In the genomic region with DNA sequence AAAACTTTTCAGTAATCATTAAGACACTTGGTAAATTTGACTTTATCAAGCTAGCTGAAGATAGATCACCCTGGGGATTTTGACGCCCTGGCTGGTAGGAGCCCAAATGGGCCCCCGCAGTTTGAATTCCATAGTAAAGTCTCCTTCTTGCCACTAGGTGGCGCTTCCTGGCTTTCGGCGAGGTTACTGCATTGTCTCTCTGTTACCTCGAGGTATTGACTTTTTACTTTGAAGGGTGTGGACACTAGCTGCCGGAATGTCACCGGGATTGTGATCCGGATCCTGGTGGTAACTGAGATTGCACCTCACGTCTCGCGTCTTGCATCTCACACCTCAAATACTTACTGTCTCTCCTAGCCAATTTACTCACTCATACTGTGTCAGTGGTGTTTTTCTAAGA, we compare ENCODE assay signal across 9 mouse cellular contexts. TPM values are rescaled to one million over a fixed set of nuclear protein-coding genes. Genes with fewer than 3 reads are reported as not detected.
DNase-seq lines count a peak whose midpoint lies in the region; ATAC-seq and TF ChIP-seq lines count a peak whose summit lies in the region.
"Had no signal": no experiment of that assay in that cellular context is flagged by ENCODE, and none has a peak within 500 bp of the region (broad histone marks: within the 10 kb centered on the region; RNA-seq: fewer than 3 reads in every experiment).

No protein-coding gene starts in this region.

- H3K4me1 ChIP-seq in CH12.LX (ENCODE audit: control insufficient read depth in 1 of 2, insufficient read depth in 2 of 2), result peaks cover 0 to 2% of the 10 kb centered on the region in 2 experiments; a peak in 1 of 4 replicates
- no peaks in the 10 kb centered on the region for H3K4me1 ChIP-seq in hindbrain, embryonic 14.5 days (replicated peaks; ENCODE audit: control insufficient read depth, insufficient read depth, low read length)
- peaks cover 3% of the 10 kb centered on the region; the same call in 1 of the 2 replicates for H3K4me1 ChIP-seq in liver, adult 2 months (ENCODE audit: control insufficient read depth, insufficient read depth, low read length)
- H3K4me1 ChIP-seq in midbrain, embryonic 16.5 days (ENCODE audit: control insufficient read depth, insufficient read depth, low read length), result no peaks in the 10 kb centered on the region

- no peak overlapping the region for H3K27ac ChIP-seq in CH12.LX (ENCODE audit: insufficient read depth, low read depth)
- H3K27ac ChIP-seq in hindbrain, embryonic 14.5 days, result no peak overlapping the region
- H3K27ac ChIP-seq in liver, adult 2 months (replicated peaks; ENCODE audit: insufficient read depth, low read depth, low read length), result no peak overlapping the region
- no peak overlapping the region for H3K27ac ChIP-seq in midbrain, embryonic 16.5 days (ENCODE audit: low read length)

- TF ChIP-seq RAD21 in CH12.LX (IDR thresholded peaks at IDR 0.05; ENCODE audit: low read depth, low read length), result peak; percentile 61

- no peaks in the 10 kb centered on the region for H3K79me2 ChIP-seq in CH12.LX (replicated peaks; ENCODE audit: control insufficient read depth, extremely low read depth, insufficient read depth, poor library complexity, severe bottlenecking)
- no peaks in the 10 kb centered on the region for H3K79me2 ChIP-seq in liver, adult 2 months (ENCODE audit: control insufficient read depth, insufficient read depth, low read length)

- no peak overlapping the region for H3K9ac ChIP-seq in CH12.LX (ENCODE audit: insufficient read depth, low read depth)
- H3K9ac ChIP-seq in hindbrain, embryonic 14.5 days, result no peak overlapping the region
- no peak overlapping the region for H3K9ac ChIP-seq in liver, adult 2 months (ENCODE audit: low read depth, low read length)
- H3K9ac ChIP-seq in midbrain, embryonic 16.5 days (ENCODE audit: low read depth, low read length), result no peak overlapping the region

- in situ Hi-C loops in CH12.LX (cut with MboI; ENCODE audit: low pct_ligation_motif_present, low pct_unique_long_range_greater_than_20kb, low sequenced_read_pairs), result no loop called here

- 9% methylated on average over 12 of the region's 12 CpGs for WGBS in hindbrain, embryonic 14.5 days
- under 1% methylated on average over 12 of the region's 12 CpGs for WGBS in liver, adult 2 months
- 5% methylated on average over 12 of the region's 12 CpGs for WGBS in midbrain, embryonic 16.5 days

- peak; percentile 75 to 83 for TF ChIP-seq CTCF in CH12.LX (conservative IDR thresholded peaks at IDR 0.05 in 1 of 2, IDR thresholded peaks at IDR 0.05 in 1 of 2; ENCODE audit: low read depth in 2 of 2, low read length in 2 of 2)
- peak; percentile 73 for TF ChIP-seq CTCF in liver, adult 2 months (IDR thresholded peaks at IDR 0.05; ENCODE audit: low read depth, low read length)

- DNase-seq in 3134 (ENCODE audit: extremely low read depth, insufficient read length, low spot score) (peak; percentile 30), CH12.LX (ENCODE audit: extremely low read depth) (peak; percentile 68)
- peak; percentile 16 for DNase-seq in cerebellum, adult 11-12 months
- DNase-seq in gastrocnemius, adult 18-20 months (ENCODE audit: low spot score), result peak; percentile 65
- peak; percentile 71 for DNase-seq in hindbrain, embryonic 14.5 days (ENCODE audit: low spot score)
- peak; percentile 51 for DNase-seq in liver, adult 2 months (ENCODE audit: extremely low read depth, low read depth, low spot score)
- peak; percentile 56 for DNase-seq in thymus, postnatal 14 days

- H3K4me3 ChIP-seq in CH12.LX (replicated peaks in 1 of 3; ENCODE audit: low read depth in 2 of 3, low read length in 2 of 3, poor library complexity in 1 of 3), result no peak overlapping the region
- no peak overlapping the region for H3K4me3 ChIP-seq in hindbrain, embryonic 14.5 days (replicated peaks; ENCODE audit: low read length)
- H3K4me3 ChIP-seq in liver, adult 2 months (ENCODE audit: insufficient read depth, low read depth, low read length), result no peak overlapping the region
- no peak overlapping the region for H3K4me3 ChIP-seq in midbrain, embryonic 16.5 days (ENCODE audit: low read depth, low read length)
- H3K4me3 ChIP-seq: erythroblast, embryonic 14.5 days had no signal

- H3K36me3 ChIP-seq in CH12.LX (replicated peaks in 1 of 2; ENCODE audit: control insufficient read depth in 1 of 2, insufficient read depth in 1 of 2, low read length in 1 of 2), result no peaks in the 10 kb centered on the region
- H3K36me3 ChIP-seq in hindbrain, embryonic 14.5 days (replicated peaks; ENCODE audit: control insufficient read depth, insufficient read depth), result no peaks in the 10 kb centered on the region
- H3K36me3 ChIP-seq in liver, adult 2 months (ENCODE audit: control insufficient read depth, insufficient read depth, low read length), result no peaks in the 10 kb centered on the region
- no peaks in the 10 kb centered on the region for H3K36me3 ChIP-seq in midbrain, embryonic 16.5 days (ENCODE audit: control insufficient read depth, insufficient read depth, low read length)

- dilution Hi-C loops in CH12.LX (cut with MboI; ENCODE audit: extremely low pct_ligation_motif_present, extremely low pct_unique_long_range_greater_than_20kb, low sequenced_read_pairs), result no loop called here

- TF ChIP-seq EP300 in CH12.LX (IDR thresholded peaks at IDR 0.05; ENCODE audit: low read length), result no peak

- H3K9me3 ChIP-seq in CH12.LX (replicated peaks; ENCODE audit: low read length), result no peaks in the 10 kb centered on the region
- no peaks in the 10 kb centered on the region for H3K9me3 ChIP-seq in hindbrain, embryonic 14.5 days (ENCODE audit: control insufficient read depth, low read length)
- H3K9me3 ChIP-seq in midbrain, embryonic 16.5 days (replicated peaks; ENCODE audit: control insufficient read depth, low read length, poor library complexity, severe bottlenecking), result no peaks in the 10 kb centered on the region

- peak overlapping the region; percentile 19; the same call in 1 of the 2 replicates for H3K4me2 ChIP-seq in CH12.LX (ENCODE audit: insufficient read depth, low read depth, poor library complexity, severe bottlenecking)
- no peak overlapping the region for H3K4me2 ChIP-seq in hindbrain, embryonic 14.5 days (replicated peaks)
- 0 out of 2 replicates have a peak overlapping the region, but pooled peaks have one; percentile 27 for H3K4me2 ChIP-seq in midbrain, embryonic 16.5 days (ENCODE audit: low read length)

- ATAC-seq in hindbrain, embryonic 14.5 days (ENCODE audit: low FRiP score), result peak; percentile 64; the same call in 1 of the 2 replicates
- ATAC-seq in midbrain, embryonic 16.5 days, result no peak

- H3K27me3 ChIP-seq in CH12.LX (replicated peaks), result no peaks in the 10 kb centered on the region
- H3K27me3 ChIP-seq in hindbrain, embryonic 14.5 days (ENCODE audit: control insufficient read depth, insufficient read depth, low read length), result no peaks in the 10 kb centered on the region
- H3K27me3 ChIP-seq in liver, adult 2 months (ENCODE audit: control insufficient read depth, insufficient read depth, low read length), result no peaks in the 10 kb centered on the region
- no peaks in the 10 kb centered on the region for H3K27me3 ChIP-seq in midbrain, embryonic 16.5 days (ENCODE audit: control insufficient read depth, insufficient read depth, low read depth, low read length)

- no peak for TF ChIP-seq POLR2A in CH12.LX (IDR thresholded peaks at IDR 0.05; ENCODE audit: low read depth, low read length)
- TF ChIP-seq POLR2A in liver, adult 2 months (IDR thresholded peaks at IDR 0.05; ENCODE audit: extremely low read depth, insufficient read depth, low read length), result no peak

TF ChIP-seq in CH12.LX, 34 proteins besides CTCF, POLR2A, EP300 and RAD21 (continues in another document):
- TF ChIP-seq E2F4 (IDR thresholded peaks at IDR 0.05; ENCODE audit: insufficient replicate concordance, low read depth, low read length), result no peak
- no peak for TF ChIP-seq ZKSCAN1 (IDR thresholded peaks at IDR 0.05; ENCODE audit: borderline replicate concordance, low read depth, low read length)
- TF ChIP-seq IRF4 (IDR thresholded peaks at IDR 0.05; ENCODE audit: low read depth, low read length), result no peak
- TF ChIP-seq ELF1 (IDR thresholded peaks at IDR 0.05; ENCODE audit: low read depth, low read length), result no peak
- no peak for TF ChIP-seq ZC3H11A (IDR thresholded peaks at IDR 0.05; ENCODE audit: low read depth, low read length)
- no peak for TF ChIP-seq NRF1 (IDR thresholded peaks at IDR 0.05; ENCODE audit: low read depth, low read length)
- 0 out of 2 replicates have a peak, but pooled peaks have one; percentile 38 for TF ChIP-seq MAX (IDR thresholded peaks at IDR 0.05; ENCODE audit: low read length)
- TF ChIP-seq MAZ (IDR thresholded peaks at IDR 0.05; ENCODE audit: low read depth, low read length), result peak; percentile 46; the same call in 1 of the 2 replicates
- no peak for TF ChIP-seq ETS1 (conservative IDR thresholded peaks at IDR 0.05; ENCODE audit: low read depth, low read length)
- peak; percentile 75 for TF ChIP-seq SMC3 (IDR thresholded peaks at IDR 0.05; ENCODE audit: low read depth, low read length)
- no peak for TF ChIP-seq SIN3A (IDR thresholded peaks at IDR 0.05; ENCODE audit: low read length)
- TF ChIP-seq KAT2A (IDR thresholded peaks at IDR 0.05; ENCODE audit: insufficient replicate concordance, low read length), result no peak
- 0 out of 2 replicates have a peak, but pooled peaks have one; percentile 42 for TF ChIP-seq MYC (IDR thresholded peaks at IDR 0.05; ENCODE audit: low read depth, low read length)
- no peak for TF ChIP-seq MAFK (IDR thresholded peaks at IDR 0.05; ENCODE audit: insufficient replicate concordance, low read length)
- TF ChIP-seq USF1 (IDR thresholded peaks at IDR 0.05; ENCODE audit: low read depth, low read length), result no peak

RNA-seq across cellular contexts. Expression of gene Slain2, which starts 22.6 kb away (rescaled TPM):
- total RNA-seq in CH12.LX (2012; rRNA removed) (11.0 and 12.6 TPM in 2 replicates), CH12.LX (2014; rRNA removed) (26.2 and 27.5 TPM in 2 replicates)
- 27.9 and 34.6 TPM in 2 replicates for polyA plus RNA-seq in CH12.LX (2012; ENCODE audit: insufficient read length, low read depth)
- 100 to 1,000 TPM; 107 to 133 TPM for total RNA-seq in gastrocnemius, adult 18-20 months (2021)
- 24.6 and 29.6 TPM in 2 replicates for polyA plus RNA-seq in hindbrain, embryonic 14.5 days (2014; fragmentation: Nextera tagmentation; extraction: Ambion mirVana)
- 12.7 and 14.0 TPM in 2 replicates for total RNA-seq in liver, adult 2 months (2014; rRNA removed)
- 10.3 and 10.7 TPM in 2 replicates for polyA plus RNA-seq in liver, adult 2 months (2012; rRNA removed)
- polyA plus RNA-seq in midbrain, embryonic 16.5 days (2015; fragmentation: Nextera tagmentation; extraction: Ambion mirVana), result 15.1 and 15.2 TPM in 2 replicates

RNA-seq across cellular contexts. Expression of gene Tec, which starts 23.3 kb away (rescaled TPM):
- 7.9 and 11.4 TPM in 2 replicates for total RNA-seq in CH12.LX (2012; rRNA removed)
- total RNA-seq in CH12.LX (2014; rRNA removed), result 20.1 and 21.5 TPM in 2 replicates
- polyA plus RNA-seq in CH12.LX (2012; ENCODE audit: insufficient read length, low read depth), result 25.6 and 25.9 TPM in 2 replicates
- 1 to 10 TPM; 2.0 to 2.7 TPM for total RNA-seq in gastrocnemius, adult 18-20 months (2021)
- polyA plus RNA-seq in hindbrain, embryonic 14.5 days (2014; fragmentation: Nextera tagmentation; extraction: Ambion mirVana), result 7.6 and 8.8 TPM in 2 replicates
- 17.7 and 24.7 TPM in 2 replicates for total RNA-seq in liver, adult 2 months (2014; rRNA removed)
- 5.3 and 6.6 TPM in 2 replicates for polyA plus RNA-seq in liver, adult 2 months (2012; rRNA removed)
- polyA plus RNA-seq in midbrain, embryonic 16.5 days (2015; fragmentation: Nextera tagmentation; extraction: Ambion mirVana), result 4.6 and 5.4 TPM in 2 replicates
- polyA plus RNA-seq: erythroblast, embryonic 14.5 days had no signal

Comparison
In these comparisons a context has a peak if more than half of its experiments do, and no peak if none do; other contexts are left out.
1. DNase-seq: peak in every context shown above with its lines; median percentile 71 in hindbrain, embryonic 14.5 days; 68 in CH12.LX; 65 in gastrocnemius, adult 18-20 months; 56 in thymus, postnatal 14 days; 51 in liver, adult 2 months; 30 in 3134; 16 in cerebellum, adult 11-12 months.